Mouse (Mus musculus) heart, adult 2 months (tissue): ENCODE results near the gene Gbe1.

Source experiments
- CTCF ChIP-seq: fragments of 200-600 bp; IDR thresholded peaks from 2 replicates; pipeline ENCODE4 v1.8.1; 2022; ENCODE audit warnings: antibody characterized with exemption, mild to moderate bottlenecking, moderate library complexity
- EP300 ChIP-seq: fragments of 200-500 bp; IDR thresholded peaks from 2 replicates; pipeline ENCODE4 v1.6.1; 2011; ENCODE audit warnings: low read depth, low read length, control low read depth; ENCODE audit not compliant: insufficient read depth
- POLR2A ChIP-seq: fragments of 200-500 bp; IDR thresholded peaks from 2 replicates; pipeline ENCODE4 v1.6.1; 2011; ENCODE audit warnings: mild to moderate bottlenecking, low read depth, low read length, control low read depth; ENCODE audit not compliant: insufficient read depth

DNA sequence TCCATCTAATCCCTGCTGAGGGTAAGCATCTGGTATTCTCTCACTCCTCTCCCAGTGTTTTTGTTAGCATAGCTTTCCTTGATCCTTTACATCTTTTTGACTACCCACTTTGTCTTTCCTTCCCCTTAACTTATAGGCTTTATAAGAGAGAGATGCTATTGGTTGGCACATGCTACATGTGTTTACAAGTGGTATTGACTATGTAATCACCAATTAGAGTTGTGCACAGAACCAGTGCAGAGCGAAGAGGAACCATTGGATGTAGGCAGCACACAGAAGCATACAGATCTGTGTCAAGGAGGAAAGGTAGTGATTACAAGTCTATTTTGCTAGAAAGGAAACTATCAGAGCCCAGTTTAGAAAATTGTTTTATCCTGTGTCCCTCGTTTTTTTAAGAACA, 209.1 kb downstream of the Gbe1 start:
- TF ChIP-seq CTCF (no peak), EP300 (no peak), POLR2A (no peak)
